Mouse (Mus musculus): ENCODE measurements around the gene Ptger4. TPM values are rescaled to one million over a fixed set of nuclear protein-coding genes. Genes with fewer than 3 reads are reported as not detected.
A peak's percentile ranks its signal among the peaks of the same experiment; 100 is the strongest.

Gene Ptger4
- polyA plus RNA-seq (2012; ENCODE audit: insufficient read depth, low replicate concordance) = 1.3 TPM in 1 of 2 replicates, not detected in the other

DNA sequence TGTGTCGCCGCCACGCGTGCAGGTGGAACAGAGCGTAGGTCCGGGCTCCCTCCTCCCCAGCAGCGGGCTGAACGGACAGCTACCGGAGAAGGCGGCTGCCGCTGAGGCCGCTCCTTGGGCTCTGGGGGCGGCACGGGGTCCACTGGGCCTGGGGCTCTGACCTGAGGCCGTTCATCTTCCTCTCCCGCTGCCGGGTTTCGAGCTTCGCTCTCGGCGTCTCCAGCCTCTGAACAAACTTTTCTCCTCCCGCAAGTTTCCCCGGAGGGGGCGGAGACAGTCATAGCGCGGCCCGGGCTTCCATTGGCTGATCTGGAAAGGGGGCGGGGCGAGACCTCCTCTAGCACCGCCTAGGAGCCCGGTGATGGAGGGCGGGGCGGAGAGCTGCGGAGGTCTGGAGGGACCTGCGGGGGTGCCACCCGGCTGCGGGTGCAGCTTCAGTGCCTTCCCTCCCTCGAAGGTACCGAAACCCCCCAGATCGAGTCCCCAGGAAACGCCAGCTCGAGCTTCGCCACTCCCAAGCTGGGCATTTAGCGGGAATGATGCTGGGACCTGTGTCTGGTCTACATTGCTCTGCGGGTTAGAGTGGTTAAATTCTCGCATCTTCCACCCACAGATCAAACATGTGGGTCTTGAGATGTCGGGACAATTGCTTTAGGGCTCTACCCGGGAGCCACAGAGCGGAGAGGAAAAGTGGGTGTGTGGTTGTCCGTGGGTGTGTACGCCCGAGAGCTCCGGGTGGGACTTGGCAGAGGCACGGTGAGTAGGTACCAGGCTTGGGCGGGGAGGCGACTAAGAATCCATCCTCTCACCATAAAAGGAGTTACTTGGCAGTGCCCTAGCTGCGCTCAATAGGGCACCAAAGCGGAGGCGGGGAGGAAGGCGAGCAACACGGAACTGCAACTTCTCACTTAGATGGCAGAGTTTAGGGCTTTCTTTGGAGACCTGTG is at the start of gene Ptger4:
Gene Ptger4 (minus strand): TSS at position 229 of the 947 bp plus-strand sequence.
- TF ChIP-seq GATA1 (IDR thresholded peaks at IDR 0.05; ENCODE audit: borderline replicate concordance, low read length) = no peak
- no peak for TF ChIP-seq FLI1 (IDR thresholded peaks at IDR 0.05; ENCODE audit: low read length)
- peaks cover 57% of the 10 kb centered on the region for H3K4me1 ChIP-seq
- H3K4me3 ChIP-seq (replicated peaks) = peak within 1 kb of the TSS; percentile 95
- H3K9me3 ChIP-seq = no peaks in the 10 kb centered on the region
- peaks cover 44% of the 10 kb centered on the region for H3K27me3 ChIP-seq (replicated peaks)
- no peaks in the 10 kb centered on the region for H3K36me3 ChIP-seq (replicated peaks; ENCODE audit: low read length)

DNA sequence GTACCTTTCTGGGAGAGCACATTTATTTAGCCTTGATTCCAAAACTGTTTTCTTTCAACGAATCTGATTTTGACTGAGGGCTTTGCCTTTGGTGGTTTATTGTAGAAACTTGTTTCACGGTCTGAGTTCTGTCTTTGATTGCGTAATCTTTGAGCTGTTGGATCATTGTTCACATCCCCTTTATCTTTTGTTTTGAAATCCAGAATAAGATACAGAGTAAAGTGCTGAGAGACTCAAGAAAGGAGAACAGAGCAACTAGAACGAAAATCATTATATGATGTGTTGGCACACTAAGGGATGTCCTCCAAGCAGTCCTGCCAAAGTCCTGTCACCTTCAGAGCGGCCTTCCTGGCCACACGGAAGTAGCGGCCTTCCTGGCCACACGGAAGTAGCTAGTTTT is 44.4 kb upstream of the Ptger4 start:
- no peak for TF ChIP-seq GATA1 (IDR thresholded peaks at IDR 0.05; ENCODE audit: borderline replicate concordance, low read length)
- no peak for TF ChIP-seq FLI1 (IDR thresholded peaks at IDR 0.05; ENCODE audit: low read length)
- no peaks in the 10 kb centered on the region for H3K4me1 ChIP-seq
- no peaks in the 10 kb centered on the region for H3K9me3 ChIP-seq
- H3K36me3 ChIP-seq (replicated peaks; ENCODE audit: low read length) = no peaks in the 10 kb centered on the region
- no peak overlapping the region for H3K4me3 ChIP-seq (replicated peaks)
- no peaks in the 10 kb centered on the region for H3K27me3 ChIP-seq (replicated peaks)

DNA sequence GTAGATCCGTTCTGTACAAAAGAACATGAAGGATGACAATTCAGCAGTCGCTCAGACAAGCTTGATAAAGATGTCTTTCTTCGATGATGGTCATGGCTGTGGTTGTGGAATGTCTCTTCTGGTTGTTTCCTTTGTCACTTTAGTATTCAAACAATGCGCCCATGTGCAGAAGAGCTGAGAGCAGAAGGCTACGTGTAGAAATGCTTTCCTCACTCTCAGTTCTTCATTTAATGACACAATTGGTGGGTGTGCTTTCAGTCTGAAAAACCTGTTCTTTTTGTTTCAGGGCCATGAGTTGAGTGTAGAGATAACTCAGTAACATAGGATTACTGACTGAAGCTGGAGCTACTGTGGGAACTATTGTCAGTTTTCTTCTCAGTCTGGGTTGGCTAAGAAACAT is 43.1 kb upstream of the Ptger4 start:
- H3K4me1 ChIP-seq = no peaks in the 10 kb centered on the region
- H3K36me3 ChIP-seq (replicated peaks; ENCODE audit: low read length) = no peaks in the 10 kb centered on the region
- H3K4me3 ChIP-seq (replicated peaks) = no peak overlapping the region
- 0 out of 2 replicates have a peak, but pooled peaks cover 2% of the 10 kb centered on the region for H3K9me3 ChIP-seq
- TF ChIP-seq GATA1 (IDR thresholded peaks at IDR 0.05; ENCODE audit: borderline replicate concordance, low read length) (no peak), FLI1 (IDR thresholded peaks at IDR 0.05; ENCODE audit: low read length) (no peak)
- no peaks in the 10 kb centered on the region for H3K27me3 ChIP-seq (replicated peaks)

DNA sequence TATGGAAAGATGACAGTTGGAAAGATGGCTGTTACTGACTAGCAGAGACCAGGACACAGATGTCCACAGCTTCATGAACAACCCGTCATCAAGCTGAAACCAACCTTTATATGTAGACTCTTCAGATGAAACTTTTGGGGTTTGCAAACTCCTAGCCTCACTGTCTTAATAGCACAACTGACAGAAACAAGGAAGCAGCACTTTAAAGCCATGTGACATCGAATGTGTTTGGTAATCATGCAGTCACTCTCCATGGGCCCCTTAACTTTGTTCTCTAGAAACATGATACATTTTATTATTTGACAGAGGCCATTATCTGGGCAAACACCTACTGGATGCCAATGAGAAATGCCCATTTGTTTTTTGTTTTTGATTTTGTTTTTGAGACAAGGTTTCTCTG is 37.3 kb upstream of the Ptger4 start:
- H3K4me1 ChIP-seq = no peaks in the 10 kb centered on the region
- TF ChIP-seq GATA1 (IDR thresholded peaks at IDR 0.05; ENCODE audit: borderline replicate concordance, low read length) = no peak
- no peak for TF ChIP-seq FLI1 (IDR thresholded peaks at IDR 0.05; ENCODE audit: low read length)
- H3K4me3 ChIP-seq (replicated peaks) = no peak overlapping the region
- H3K27me3 ChIP-seq (replicated peaks) = no peaks in the 10 kb centered on the region
- H3K9me3 ChIP-seq = peaks cover 12% of the 10 kb centered on the region
- no peaks in the 10 kb centered on the region for H3K36me3 ChIP-seq (replicated peaks; ENCODE audit: low read length)

DNA sequence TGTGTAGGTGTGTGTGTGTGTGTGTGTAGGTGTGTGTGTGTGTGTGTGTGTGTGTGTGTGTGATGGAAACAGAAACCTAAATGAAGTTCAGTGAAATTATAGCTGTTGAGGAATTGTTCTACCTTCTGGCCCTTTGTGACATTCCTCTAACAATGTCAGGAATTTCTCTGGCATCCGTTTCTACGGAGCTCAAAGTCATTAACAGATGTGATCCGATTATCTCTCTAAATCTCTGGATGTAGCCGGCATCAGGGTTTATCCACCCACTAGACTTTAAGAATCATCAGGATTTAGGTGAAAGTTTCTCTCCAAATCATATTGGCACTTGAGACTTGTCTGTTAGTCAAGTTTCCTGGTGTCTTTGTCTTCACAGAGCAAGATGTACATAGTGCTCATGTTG is 35.8 kb upstream of the Ptger4 start:
- Histone ChIP-seq H3K4me1 (no peaks in the 10 kb centered on the region), H3K9me3 (peaks cover 12% of the 10 kb centered on the region), H3K36me3 (replicated peaks; ENCODE audit: low read length) (no peaks in the 10 kb centered on the region), H3K4me3 (replicated peaks) (no peak overlapping the region), H3K27me3 (replicated peaks) (no peaks in the 10 kb centered on the region)
- TF ChIP-seq FLI1 (IDR thresholded peaks at IDR 0.05; ENCODE audit: low read length) (no peak), GATA1 (IDR thresholded peaks at IDR 0.05; ENCODE audit: borderline replicate concordance, low read length) (no peak)

DNA sequence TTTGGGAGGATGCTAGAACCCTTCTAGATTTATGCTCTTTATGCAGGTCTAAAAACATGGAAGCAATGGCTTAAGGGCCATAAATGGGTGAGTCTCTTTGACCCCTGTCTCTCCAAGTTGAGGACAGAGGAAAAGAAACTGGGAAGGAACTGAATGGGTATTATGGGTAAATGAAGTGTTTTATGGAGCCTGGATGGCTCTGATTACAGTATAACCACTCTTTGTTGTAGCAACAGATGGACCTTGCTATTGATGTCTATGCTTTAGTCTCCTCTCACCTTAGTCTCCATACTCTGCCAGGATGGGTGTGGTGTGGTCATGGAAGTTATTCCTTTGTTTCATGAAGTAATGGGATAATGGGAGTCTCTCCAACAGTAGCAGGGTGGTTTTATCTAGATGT is 34.5 kb upstream of the Ptger4 start:
- H3K9me3 ChIP-seq = peaks cover 12% of the 10 kb centered on the region
- H3K4me3 ChIP-seq (replicated peaks) = no peak overlapping the region

DNA sequence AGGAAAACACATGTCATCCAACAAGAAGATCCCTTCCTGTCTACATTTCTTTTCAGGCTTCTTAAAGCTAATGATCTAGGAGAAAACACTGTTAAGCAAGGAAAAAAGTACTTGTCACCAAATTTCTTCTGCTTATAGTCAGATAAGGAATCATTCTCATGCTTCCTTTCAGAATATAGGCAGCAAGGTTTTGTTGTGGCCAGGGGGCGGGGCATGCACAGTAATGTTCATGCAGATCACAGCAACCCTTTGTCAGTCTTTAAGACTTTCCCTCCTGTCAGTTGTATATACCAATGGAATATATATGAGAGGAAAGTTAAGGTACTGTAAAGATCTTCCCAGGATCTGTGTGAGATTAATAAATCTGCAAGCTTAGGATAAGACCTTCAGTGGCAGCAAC is 30.0 kb upstream of the Ptger4 start:
- Histone ChIP-seq H3K4me3 (replicated peaks) (no peak overlapping the region), H3K9me3 (peaks cover 10% of the 10 kb centered on the region), H3K27me3 (replicated peaks) (no peaks in the 10 kb centered on the region), H3K36me3 (replicated peaks; ENCODE audit: low read length) (no peaks in the 10 kb centered on the region), H3K4me1 (peaks cover 4% of the 10 kb centered on the region; the same call in 1 of the 2 replicates)
- no peak for TF ChIP-seq GATA1 (IDR thresholded peaks at IDR 0.05; ENCODE audit: borderline replicate concordance, low read length)
- no peak for TF ChIP-seq FLI1 (IDR thresholded peaks at IDR 0.05; ENCODE audit: low read length)

More for the DNA sequence above, 34.5 kb upstream of the Ptger4 start:
- Histone ChIP-seq H3K36me3 (replicated peaks; ENCODE audit: low read length) (no peaks in the 10 kb centered on the region), H3K4me1 (peaks cover 4% of the 10 kb centered on the region; the same call in 1 of the 2 replicates), H3K27me3 (replicated peaks) (no peaks in the 10 kb centered on the region)
- TF ChIP-seq FLI1 (IDR thresholded peaks at IDR 0.05; ENCODE audit: low read length) = no peak

DNA sequence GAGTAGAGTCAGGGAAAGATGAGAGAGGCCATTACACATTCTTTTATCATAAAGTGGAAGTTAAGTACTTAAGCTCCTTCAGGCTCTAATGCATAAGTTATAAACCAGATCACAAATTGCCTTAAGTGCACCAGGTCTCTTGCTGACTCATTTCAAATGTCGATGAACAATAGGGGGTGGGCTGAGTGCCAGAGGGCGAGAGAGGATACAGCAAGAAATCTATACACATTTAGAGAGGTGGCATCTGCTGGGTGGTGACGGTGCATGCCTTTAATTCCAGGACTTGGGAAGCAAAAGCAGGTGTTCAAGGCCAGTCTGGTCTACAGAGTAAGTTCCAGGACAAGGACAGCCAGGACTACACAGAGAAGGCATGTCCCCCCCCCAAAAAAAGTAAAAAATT is 22.1 kb upstream of the Ptger4 start:
- Histone ChIP-seq H3K4me3 (replicated peaks) (no peak overlapping the region), H3K4me1 (peaks cover 13% of the 10 kb centered on the region), H3K9me3 (no peaks in the 10 kb centered on the region), H3K27me3 (replicated peaks) (no peaks in the 10 kb centered on the region), H3K36me3 (replicated peaks; ENCODE audit: low read length) (no peaks in the 10 kb centered on the region)
- TF ChIP-seq FLI1 (IDR thresholded peaks at IDR 0.05; ENCODE audit: low read length) = no peak
- no peak for TF ChIP-seq GATA1 (IDR thresholded peaks at IDR 0.05; ENCODE audit: borderline replicate concordance, low read length)

DNA sequence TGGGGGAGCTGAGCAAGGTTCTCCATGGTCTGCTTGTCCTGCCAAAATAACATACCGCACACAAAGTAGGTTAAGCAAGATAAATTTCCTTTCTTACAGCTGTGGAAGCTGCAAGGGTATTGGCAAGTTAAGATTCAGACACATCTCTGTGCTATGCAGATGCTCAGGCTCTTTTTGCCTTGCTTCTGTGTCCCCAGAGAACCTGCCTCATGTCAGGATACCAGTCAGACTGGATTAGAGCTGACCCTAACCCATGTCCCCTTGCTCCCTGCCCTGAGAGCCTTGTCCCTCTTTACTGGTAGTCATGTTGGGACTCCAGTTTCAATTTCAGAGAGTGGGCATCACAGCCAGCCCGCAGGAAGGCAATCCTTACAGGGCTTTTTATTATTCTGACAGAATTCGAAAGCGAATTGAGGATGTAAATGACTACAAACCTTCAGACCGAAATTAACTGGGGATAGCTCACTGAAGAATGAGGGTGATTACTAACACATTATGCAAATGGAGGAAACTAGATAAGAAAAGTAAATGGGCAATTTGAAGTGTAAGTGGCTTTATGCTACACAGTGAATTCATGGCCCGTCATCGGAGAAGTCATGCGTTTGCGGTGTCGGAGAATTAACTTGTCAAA is 19.0 kb upstream of the Ptger4 start:
- Histone ChIP-seq H3K36me3 (replicated peaks; ENCODE audit: low read length) (no peaks in the 10 kb centered on the region), H3K27me3 (replicated peaks) (no peaks in the 10 kb centered on the region), H3K4me3 (replicated peaks) (peak overlapping the region; percentile 77), H3K9me3 (no peaks in the 10 kb centered on the region), H3K4me1 (peaks cover 22% of the 10 kb centered on the region)
- TF ChIP-seq GATA1 (IDR thresholded peaks at IDR 0.05; ENCODE audit: borderline replicate concordance, low read length) = no peak

DNA sequence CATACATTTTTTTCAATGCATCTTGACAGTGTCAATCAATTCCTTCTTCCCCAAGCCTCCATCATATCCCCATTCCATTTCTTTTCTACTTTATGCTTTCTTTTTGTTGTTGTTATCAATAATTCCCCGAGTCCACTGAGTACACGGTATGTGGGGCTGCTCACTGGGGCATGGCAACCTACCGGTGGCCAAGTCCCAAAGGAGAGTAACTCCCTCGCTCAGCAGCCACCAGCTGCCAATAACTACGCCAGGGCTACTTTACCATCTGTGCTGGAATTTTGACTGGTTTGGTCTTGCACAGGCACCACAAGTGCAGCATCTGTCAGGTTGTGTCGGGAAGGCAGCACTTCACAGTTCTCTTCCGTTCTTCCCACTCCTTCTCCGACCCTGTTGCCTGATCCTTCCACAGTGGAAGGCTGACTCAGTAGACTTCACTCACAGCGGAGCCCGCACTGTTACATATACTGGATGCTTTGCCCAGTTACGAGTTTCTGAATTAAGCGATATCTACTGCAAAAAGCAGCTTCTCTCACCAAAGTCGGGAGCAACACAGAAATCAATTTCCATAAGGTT is 18.2 kb upstream of the Ptger4 start:
- Histone ChIP-seq H3K36me3 (replicated peaks; ENCODE audit: low read length) (no peaks in the 10 kb centered on the region), H3K27me3 (replicated peaks) (no peaks in the 10 kb centered on the region), H3K4me3 (replicated peaks) (no peak overlapping the region), H3K9me3 (no peaks in the 10 kb centered on the region), H3K4me1 (peaks cover 22% of the 10 kb centered on the region)
- TF ChIP-seq GATA1 (IDR thresholded peaks at IDR 0.05; ENCODE audit: borderline replicate concordance, low read length) = no peak
